Mouse (Mus musculus) heart, embryonic 12.5 days (tissue): ENCODE measurements at regions not wholly inside any gene's neighbourhood (a gene's known extent, or its start where the extent isn't known, plus 50 kb on each side); places are given as distances from the start of the nearest gene placed in this dataset.

ENCODE experiments used
- ATAC-seq: fragments of 200-750 bp; cut with Nextera tagmentation; 2 replicates; pipeline ENCODE4 v1.8.0; 2017; ENCODE audit warnings: moderate TSS enrichment, moderate library complexity; ENCODE audit not compliant: insufficient number of reproducible peaks, low FRiP score
- H3K27ac ChIP-seq: fragments of 300-500 bp; sonication (generic); 2 replicates; pipeline ENCODE4 v1.5.1; 2016; ENCODE audit warnings: mild to moderate bottlenecking, moderate library complexity; ENCODE audit not compliant: poor library complexity, severe bottlenecking
- H3K27me3 ChIP-seq: fragments of 300-500 bp; sonication (generic); replicated peaks from 2 replicates; pipeline ENCODE4 v1.6.1; 2016; ENCODE audit warnings: mild to moderate bottlenecking, moderate library complexity
- H3K36me3 ChIP-seq: fragments of 300-500 bp; sonication (generic); 2 replicates; pipeline ENCODE4 v1.6.1; 2016; ENCODE audit warnings: mild to moderate bottlenecking, moderate library complexity
- H3K4me1 ChIP-seq: fragments of 300-500 bp; sonication (generic); replicated peaks from 2 replicates; pipeline ENCODE4 v1.6.1; 2016; ENCODE audit warnings: mild to moderate bottlenecking
- H3K4me2 ChIP-seq: fragments of 300-500 bp; sonication (generic); 2 replicates; pipeline ENCODE4 v1.6.1; 2016; ENCODE audit warnings: mild to moderate bottlenecking, moderate library complexity
- H3K4me3 ChIP-seq: fragments of 300-500 bp; sonication (generic); 2 replicates; pipeline ENCODE4 v1.5.1; 2016; ENCODE audit warnings: mild to moderate bottlenecking
- H3K9ac ChIP-seq: fragments of 300-500 bp; sonication (generic); 2 replicates; pipeline ENCODE4 v1.6.1; 2016; ENCODE audit warnings: mild to moderate bottlenecking, moderate library complexity
- H3K9me3 ChIP-seq: fragments of 300-500 bp; sonication (generic); replicated peaks from 2 replicates; pipeline ENCODE4 v1.6.1; 2016; ENCODE audit warnings: mild to moderate bottlenecking, moderate library complexity
- WGBS: fragments of 180-500 bp; shearing (Covaris S2); methylation state at CpG from one replicate; pipeline ENCODE4 v1.1.7; 2016; 5-methylcytosine and 5-hydroxymethylcytosine counted together

DNA sequence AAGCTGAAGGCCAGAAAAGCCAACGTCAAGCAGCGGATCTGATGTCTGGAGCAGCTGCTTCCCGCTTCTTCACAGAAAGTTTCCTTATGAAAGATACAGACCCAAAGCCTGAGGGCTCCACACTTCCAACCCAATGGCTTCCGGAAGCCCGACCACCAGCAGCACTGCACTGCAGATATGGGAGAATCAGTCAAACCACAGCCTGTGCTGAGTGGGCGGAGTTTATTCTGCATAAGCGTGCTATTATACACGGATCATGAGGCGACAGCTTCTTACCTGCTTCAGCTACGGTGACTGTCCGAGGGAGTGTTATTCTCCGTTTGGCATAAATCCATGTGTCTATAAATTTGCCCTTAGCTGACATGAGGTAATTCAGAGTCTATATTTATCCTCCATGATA lies 72.4 kb upstream of the Sh3bp4 start:
- no peak overlapping the region for H3K4me3 ChIP-seq
- no peak for ATAC-seq
- H3K36me3 ChIP-seq: no peaks in the 10 kb centered on the region
- WGBS: 79% methylated on average over 12 of the region's 12 CpGs
- no peak overlapping the region for H3K27ac ChIP-seq
- no peaks in the 10 kb centered on the region for H3K27me3 ChIP-seq
- no peak overlapping the region for H3K9ac ChIP-seq
- H3K9me3 ChIP-seq: 0 out of 2 replicates have a peak, but pooled peaks cover 2% of the 10 kb centered on the region
- peaks cover 20% of the 10 kb centered on the region for H3K4me1 ChIP-seq
- H3K4me2 ChIP-seq: no peak overlapping the region

DNA sequence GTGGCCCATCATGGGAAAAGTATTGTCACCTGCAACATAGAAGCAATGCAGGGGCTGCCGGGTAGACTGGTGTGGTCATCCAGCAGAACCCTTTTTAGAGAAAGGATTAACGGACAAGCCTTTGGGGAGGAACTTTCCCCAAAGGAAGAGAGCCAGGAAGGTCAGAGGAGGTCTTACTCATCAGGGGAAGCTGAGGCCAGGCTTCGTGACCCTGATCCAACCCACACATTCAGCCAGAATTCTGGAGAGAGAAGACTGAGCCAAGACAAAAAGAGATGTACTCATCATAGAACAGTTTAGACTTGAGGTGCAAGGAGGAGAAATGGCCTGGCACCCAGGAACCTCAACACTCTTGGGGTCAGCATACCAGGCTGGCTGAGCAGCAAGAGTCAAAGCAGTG lies 67.9 kb upstream of the Sh3bp4 start:
- WGBS: 68% methylated on average over 3 of the region's 3 CpGs
- Histone ChIP-seq H3K36me3 (no peaks in the 10 kb centered on the region), H3K27ac (no peak overlapping the region), H3K4me1 (peaks cover 6% of the 10 kb centered on the region), H3K9me3 (0 out of 2 replicates have a peak, but pooled peaks cover 2% of the 10 kb centered on the region), H3K4me3 (no peak overlapping the region), H3K4me2 (no peak overlapping the region), H3K27me3 (no peaks in the 10 kb centered on the region), H3K9ac (no peak overlapping the region)
- no peak for ATAC-seq

DNA sequence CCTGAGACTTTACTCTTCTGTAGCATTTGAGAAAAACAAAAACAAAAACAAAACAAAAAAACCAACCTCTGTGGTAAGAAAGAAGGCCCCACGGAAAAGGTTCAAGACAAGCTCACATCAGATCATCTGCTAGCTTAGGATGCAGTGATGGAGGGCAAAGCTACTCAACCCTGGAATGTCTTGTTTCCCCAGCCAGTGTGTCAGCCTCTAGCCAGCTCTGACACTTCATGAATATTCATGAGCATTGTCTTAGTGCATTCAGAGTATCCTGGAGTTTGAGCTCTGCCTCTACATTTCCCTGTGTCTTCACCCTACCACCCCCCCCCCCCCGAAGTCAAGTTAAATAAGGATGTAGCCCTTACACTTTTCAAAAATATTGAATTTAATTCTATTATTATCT lies 66.5 kb upstream of the Sh3bp4 start:
- Histone ChIP-seq H3K27ac (no peak overlapping the region), H3K4me3 (no peak overlapping the region), H3K27me3 (no peaks in the 10 kb centered on the region), H3K4me2 (no peak overlapping the region), H3K9me3 (0 out of 2 replicates have a peak, but pooled peaks cover 2% of the 10 kb centered on the region), H3K36me3 (no peaks in the 10 kb centered on the region), H3K9ac (no peak overlapping the region), H3K4me1 (peaks cover 2% of the 10 kb centered on the region)
- 75% methylated on average over 2 of the region's 2 CpGs for WGBS
- no peak for ATAC-seq

DNA sequence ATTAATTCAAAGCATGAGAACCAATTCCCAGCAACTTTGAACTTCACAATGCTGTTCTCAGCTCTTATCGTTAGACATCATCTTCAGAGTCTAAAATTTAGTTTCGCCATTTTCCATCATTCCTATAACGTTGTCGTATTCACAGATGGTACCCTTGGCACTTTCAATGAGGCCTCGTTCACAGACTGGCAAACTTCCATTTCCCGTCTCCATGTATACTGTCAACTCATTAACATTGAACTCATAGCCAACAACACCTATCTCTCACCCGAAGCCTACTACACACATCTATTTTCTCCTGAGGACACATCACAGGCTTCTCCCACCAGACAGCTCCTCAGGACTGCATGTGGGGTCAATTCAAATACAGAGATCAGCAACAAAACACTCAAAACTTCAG lies 62.7 kb upstream of the Sh3bp4 start:
- H3K9me3 ChIP-seq: 0 out of 2 replicates have a peak, but pooled peaks cover 3% of the 10 kb centered on the region
- H3K4me1 ChIP-seq: no peaks in the 10 kb centered on the region
- ATAC-seq: no peak
- no peak overlapping the region for H3K4me3 ChIP-seq
- H3K36me3 ChIP-seq: no peaks in the 10 kb centered on the region
- H3K27me3 ChIP-seq: no peaks in the 10 kb centered on the region
- no peak overlapping the region for H3K27ac ChIP-seq
- H3K4me2 ChIP-seq: no peak overlapping the region
- 88% methylated on average over 7 of the region's 7 CpGs for WGBS
- no peak overlapping the region for H3K9ac ChIP-seq

DNA sequence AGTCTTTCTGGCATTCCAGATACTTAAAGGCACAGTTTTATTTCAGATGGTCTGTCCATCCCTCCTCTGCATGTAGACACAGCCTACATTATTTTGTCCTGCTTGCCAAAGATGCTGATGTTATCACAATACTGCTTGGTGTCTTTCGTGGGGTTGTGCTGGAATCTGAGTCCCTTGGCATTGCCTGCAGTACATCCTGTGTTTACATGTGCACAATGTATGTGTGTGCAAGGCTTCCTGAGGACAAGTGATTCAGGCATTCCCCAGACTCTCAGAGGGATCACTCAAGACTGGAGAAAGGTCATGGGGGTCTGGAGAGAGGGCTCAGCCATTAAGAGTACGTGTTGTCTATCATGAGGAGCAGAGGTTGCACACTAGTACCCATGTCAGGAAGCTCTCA lies 60.0 kb upstream of the Sh3bp4 start:
- H3K4me2 ChIP-seq: no peak overlapping the region
- H3K27me3 ChIP-seq: no peaks in the 10 kb centered on the region
- 58% methylated on average over 2 of the region's 2 CpGs for WGBS
- H3K36me3 ChIP-seq: no peaks in the 10 kb centered on the region
- H3K4me1 ChIP-seq: no peaks in the 10 kb centered on the region
- no peak overlapping the region for H3K27ac ChIP-seq
- H3K4me3 ChIP-seq: no peak overlapping the region
- 0 out of 2 replicates have a peak, but pooled peaks cover 3% of the 10 kb centered on the region for H3K9me3 ChIP-seq
- H3K9ac ChIP-seq: no peak overlapping the region
- no peak for ATAC-seq

DNA sequence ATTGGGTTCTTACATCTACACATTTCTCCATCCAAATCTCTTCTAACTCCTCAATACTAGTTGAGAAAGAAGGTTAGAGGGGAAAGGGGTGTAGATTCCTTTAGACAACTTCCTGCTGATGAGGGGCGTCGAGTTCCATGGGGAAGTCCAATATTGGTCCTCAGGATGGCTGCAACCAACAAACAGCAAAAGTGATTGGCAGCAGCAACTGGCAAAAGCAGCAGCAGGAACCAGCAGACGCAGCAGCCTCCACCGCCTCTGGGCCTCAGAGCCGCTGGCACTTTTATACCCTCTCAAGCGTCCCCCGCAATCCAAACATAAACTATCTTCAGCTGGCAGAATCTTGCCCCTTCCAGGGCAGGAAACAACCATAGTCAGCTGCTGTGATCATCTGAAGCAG lies 58.8 kb upstream of the Sh3bp4 start:
- no peak overlapping the region for H3K4me2 ChIP-seq
- H3K9ac ChIP-seq: no peak overlapping the region
- no peaks in the 10 kb centered on the region for H3K36me3 ChIP-seq
- peaks cover 4% of the 10 kb centered on the region; the same call in 1 of the 2 replicates for H3K4me1 ChIP-seq
- no peak overlapping the region for H3K27ac ChIP-seq
- ATAC-seq: no peak
- no peaks in the 10 kb centered on the region for H3K27me3 ChIP-seq
- H3K9me3 ChIP-seq: 0 out of 2 replicates have a peak, but pooled peaks cover 3% of the 10 kb centered on the region
- no peak overlapping the region for H3K4me3 ChIP-seq
- WGBS: 76% methylated on average over 7 of the region's 7 CpGs

DNA sequence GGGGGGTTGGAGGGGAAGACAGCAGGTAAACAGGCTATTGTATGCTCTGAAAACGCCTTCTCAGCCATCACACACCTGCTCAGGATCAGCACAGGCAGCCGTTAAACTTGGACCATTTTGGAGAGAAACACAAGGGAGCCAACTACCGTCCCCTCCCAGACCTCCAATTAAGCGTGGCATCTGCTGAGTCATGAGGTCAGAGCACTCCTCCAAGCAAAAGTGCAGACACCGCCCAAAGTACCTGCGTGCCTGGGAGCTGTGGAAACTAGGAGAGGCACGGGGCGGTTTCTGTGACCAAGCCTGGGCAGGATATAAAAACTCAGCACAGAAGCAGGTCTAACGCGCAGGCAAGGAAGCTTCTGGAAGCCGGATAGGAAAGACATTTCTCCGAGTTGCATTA lies 54.8 kb upstream of the Sh3bp4 start:
- H3K36me3 ChIP-seq: no peaks in the 10 kb centered on the region
- ATAC-seq: no peak
- H3K4me3 ChIP-seq: no peak overlapping the region
- H3K9me3 ChIP-seq: no peaks in the 10 kb centered on the region
- no peak overlapping the region for H3K27ac ChIP-seq
- no peak overlapping the region for H3K4me2 ChIP-seq
- H3K9ac ChIP-seq: no peak overlapping the region
- no peaks in the 10 kb centered on the region for H3K27me3 ChIP-seq
- 35% methylated on average over 12 of the region's 12 CpGs for WGBS
- H3K4me1 ChIP-seq: peaks cover 4% of the 10 kb centered on the region; the same call in 1 of the 2 replicates

DNA sequence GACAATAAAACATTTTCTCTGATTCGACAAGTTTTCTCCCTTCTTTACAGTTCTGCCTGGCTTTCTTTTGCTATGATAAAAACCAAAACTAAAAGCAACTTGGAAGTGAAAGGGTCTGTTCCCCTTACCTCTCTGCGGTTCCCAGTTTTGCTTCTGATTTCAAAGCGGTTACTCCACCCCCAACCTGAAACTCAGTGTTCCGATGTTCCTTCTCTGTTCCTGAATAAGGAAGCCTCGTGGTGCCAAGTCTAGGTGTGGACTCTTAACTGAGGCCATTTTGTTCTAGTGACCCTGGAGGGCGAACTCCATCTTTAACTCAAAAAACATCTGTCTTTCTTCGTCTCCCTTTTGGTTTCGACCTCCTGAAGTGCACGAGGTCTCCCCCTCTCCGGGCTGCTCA lies 54.4 kb upstream of the Sh3bp4 start:
- H3K36me3 ChIP-seq: no peaks in the 10 kb centered on the region
- H3K9me3 ChIP-seq: no peaks in the 10 kb centered on the region
- 67% methylated on average over 10 of the region's 10 CpGs for WGBS
- H3K4me1 ChIP-seq: peaks cover 4% of the 10 kb centered on the region; the same call in 1 of the 2 replicates
- no peaks in the 10 kb centered on the region for H3K27me3 ChIP-seq
- no peak overlapping the region for H3K27ac ChIP-seq
- H3K9ac ChIP-seq: no peak overlapping the region
- no peak for ATAC-seq
- H3K4me2 ChIP-seq: no peak overlapping the region
- no peak overlapping the region for H3K4me3 ChIP-seq

DNA sequence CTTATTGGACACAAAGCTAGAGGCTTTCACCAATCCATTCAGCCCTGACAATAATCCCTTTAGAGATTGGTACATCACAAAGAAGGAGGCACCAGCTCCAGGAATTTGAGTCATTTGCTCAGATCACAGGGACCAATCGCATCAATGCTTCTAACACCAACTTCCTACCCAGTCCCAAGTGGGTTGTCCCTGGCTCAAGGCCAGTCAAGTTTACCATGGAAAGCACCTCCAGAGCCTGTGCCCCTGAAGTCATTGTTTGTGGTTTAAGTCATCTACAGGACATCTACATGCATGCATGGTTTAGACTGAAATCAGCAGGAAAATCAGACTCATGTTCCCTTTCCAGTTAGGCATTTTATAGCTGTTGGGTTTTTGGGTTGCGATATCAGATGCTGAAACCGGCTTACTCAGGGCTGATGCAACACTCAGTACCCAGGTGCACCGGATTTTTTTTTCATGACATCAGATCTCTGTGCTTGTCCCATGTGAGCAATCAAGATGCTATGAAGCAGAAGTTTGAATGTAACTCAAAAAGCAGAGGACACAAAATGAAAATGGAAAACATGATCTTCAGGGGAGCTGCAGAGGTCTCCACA lies 50.3 kb upstream of the Sh3bp4 start:
- H3K27me3 ChIP-seq: no peaks in the 10 kb centered on the region
- H3K4me1 ChIP-seq: peaks cover 5% of the 10 kb centered on the region; the same call in 1 of the 2 replicates
- 83% methylated on average over 4 of the region's 4 CpGs for WGBS
- H3K27ac ChIP-seq: no peak overlapping the region
- no peak for ATAC-seq
- no peaks in the 10 kb centered on the region for H3K9me3 ChIP-seq
- H3K4me2 ChIP-seq: no peak overlapping the region
- no peak overlapping the region for H3K4me3 ChIP-seq
- no peak overlapping the region for H3K9ac ChIP-seq
- no peaks in the 10 kb centered on the region for H3K36me3 ChIP-seq
